Mouse (Mus musculus): ENCODE measurements at regions not wholly inside any gene's neighbourhood (a gene's known extent, or its start where the extent isn't known, plus 50 kb on each side); places are given as distances from the start of the nearest gene placed in this dataset. TPM values are rescaled to one million over a fixed set of nuclear protein-coding genes. Genes with fewer than 3 reads are reported as not detected.
"Not testable (repeated sequence)": the region's sequence is repeated elsewhere in the genome, so short reads cannot be mapped to it uniquely, and the experiment has no call there.

DNA sequence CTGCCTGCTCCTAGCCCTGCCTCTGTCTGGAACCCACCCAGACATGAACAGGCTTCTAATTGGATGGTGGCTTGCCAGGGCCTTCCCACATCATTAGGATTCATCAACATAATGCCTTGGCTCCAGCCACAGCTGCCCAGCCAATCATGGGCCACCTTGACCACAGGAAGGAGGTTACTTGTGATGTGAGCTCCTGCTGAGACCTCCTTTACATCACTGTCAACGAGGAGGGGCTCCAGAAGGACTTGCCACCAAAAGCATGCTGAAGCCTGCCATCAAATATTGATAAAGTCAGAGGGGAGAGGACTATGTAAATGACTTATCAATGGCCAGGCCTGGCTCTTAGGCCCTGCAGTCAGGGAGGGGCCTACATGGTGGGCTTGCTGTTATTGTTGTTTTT lies 175.6 kb downstream of the Map1s start:
- intact Hi-C loops (cut with DNase I); DNase-seq (ENCODE audit: low spot score in 2 of 2): not testable (repeated sequence)

DNA sequence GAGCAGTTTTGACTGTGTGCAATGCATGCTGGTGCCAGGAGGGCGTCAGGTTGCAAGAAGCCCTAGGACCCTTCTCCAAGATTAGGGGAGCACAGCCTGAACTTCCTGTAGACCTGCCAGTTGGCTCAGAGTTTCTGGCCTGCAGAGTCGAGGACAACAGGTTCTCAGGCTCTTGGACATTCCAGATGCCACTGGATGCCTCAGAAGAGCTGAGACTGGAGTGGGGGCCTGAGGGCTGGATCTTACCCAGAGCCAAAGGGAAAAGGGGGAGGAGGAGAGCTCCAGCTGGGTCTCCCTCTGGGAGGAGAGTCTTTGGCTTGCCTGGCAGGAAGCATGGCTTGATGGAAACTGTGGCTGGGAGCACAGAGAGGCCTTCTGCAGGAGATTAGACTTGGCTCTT lies 145.4 kb upstream of the Myo9b start:
- intact Hi-C loops (cut with DNase I); DNase-seq (ENCODE audit: low spot score in 2 of 2): not testable (repeated sequence)

DNA sequence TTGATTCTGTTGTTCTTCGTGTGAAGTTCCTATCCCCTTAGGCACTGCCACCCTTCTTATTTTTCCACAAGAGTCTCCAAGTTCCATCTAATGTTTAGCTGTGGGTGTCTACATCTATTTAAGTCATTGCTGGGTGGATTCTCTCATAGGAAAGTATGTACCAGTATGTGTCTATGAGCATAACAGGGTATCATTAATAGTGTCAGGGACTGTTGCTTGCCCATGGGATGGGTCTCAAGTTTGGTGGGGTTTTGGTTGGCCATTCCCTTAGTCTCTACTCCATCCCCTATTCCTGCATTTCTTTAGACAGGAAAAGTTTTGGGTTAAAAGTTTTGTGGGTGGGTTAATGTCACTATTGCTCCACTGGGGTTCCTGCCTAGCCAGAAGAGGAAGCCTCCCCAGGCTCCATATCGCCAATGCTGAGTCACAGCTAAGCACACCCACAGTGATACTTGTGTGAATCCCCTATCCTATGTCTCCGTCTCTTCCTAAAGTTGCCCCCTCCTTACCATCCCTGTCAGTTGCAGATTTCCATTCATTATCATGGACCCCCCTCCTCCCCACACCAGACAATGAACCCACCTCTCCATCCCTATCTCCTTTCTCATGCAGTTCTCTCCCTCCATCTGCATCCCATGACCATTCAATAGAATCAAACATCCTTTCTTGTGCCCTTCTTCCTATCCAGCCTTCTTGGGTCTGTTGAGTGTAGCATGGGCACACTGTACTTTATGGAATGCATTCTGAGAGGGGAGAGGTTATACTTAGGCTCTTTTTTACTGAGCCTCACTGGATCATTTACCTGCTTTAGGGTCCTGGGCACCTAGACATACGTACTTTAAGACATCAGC lies 141.9 kb upstream of the Myo9b start:
- intact Hi-C loops (cut with DNase I) = loop anchor here (5.0 kb wide), 1 partner anchor 672 kb away; no protein-coding TSS in a partner anchor

GRCm38 (mm10) chr8:71131327-71132089 lies 141.0 kb upstream of the Myo9b start:
- intact Hi-C loops (cut with DNase I) = loop anchor here (5.0 kb wide), 1 partner anchor 671 kb away; no protein-coding TSS in a partner anchor
- DNase-seq (ENCODE audit: low spot score in 2 of 2) = no peak

More for the DNA sequence above, 141.9 kb upstream of the Myo9b start:
- no peak for DNase-seq (ENCODE audit: low spot score in 2 of 2)

- not testable (repeated sequence) for DNase-seq (ENCODE audit: low spot score in 2 of 2)
Observed at GRCm38 (mm10) chr8:71132898-71133297, 139.6 kb upstream of the Myo9b start.

DNA sequence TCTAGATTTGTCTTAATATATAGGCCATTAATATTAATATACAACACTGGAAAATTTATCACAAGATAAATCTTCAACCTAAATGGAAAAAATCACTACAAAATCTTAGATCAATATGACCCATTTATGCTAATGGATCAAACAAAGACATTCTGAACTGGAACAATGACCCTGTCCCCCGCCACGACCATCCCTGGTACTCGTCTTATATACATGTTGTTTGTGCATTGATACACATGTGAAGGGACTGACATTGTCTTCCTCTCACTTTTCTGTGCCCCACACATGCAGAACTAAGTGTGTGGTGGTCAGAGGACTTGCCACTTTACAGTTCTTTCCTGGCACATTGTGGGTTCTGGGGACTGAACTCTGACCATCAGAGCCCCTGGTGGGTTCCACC lies 135.4 kb upstream of the Myo9b start:
- intact Hi-C loops (cut with DNase I) = not testable (repeated sequence)

More at GRCm38 (mm10) chr8:71132898-71133297, 139.6 kb upstream of the Myo9b start:
- intact Hi-C loops (cut with DNase I) = loop anchor here (5.0 kb wide), 1 partner anchor 669 kb away; no protein-coding TSS in a partner anchor

DNA sequence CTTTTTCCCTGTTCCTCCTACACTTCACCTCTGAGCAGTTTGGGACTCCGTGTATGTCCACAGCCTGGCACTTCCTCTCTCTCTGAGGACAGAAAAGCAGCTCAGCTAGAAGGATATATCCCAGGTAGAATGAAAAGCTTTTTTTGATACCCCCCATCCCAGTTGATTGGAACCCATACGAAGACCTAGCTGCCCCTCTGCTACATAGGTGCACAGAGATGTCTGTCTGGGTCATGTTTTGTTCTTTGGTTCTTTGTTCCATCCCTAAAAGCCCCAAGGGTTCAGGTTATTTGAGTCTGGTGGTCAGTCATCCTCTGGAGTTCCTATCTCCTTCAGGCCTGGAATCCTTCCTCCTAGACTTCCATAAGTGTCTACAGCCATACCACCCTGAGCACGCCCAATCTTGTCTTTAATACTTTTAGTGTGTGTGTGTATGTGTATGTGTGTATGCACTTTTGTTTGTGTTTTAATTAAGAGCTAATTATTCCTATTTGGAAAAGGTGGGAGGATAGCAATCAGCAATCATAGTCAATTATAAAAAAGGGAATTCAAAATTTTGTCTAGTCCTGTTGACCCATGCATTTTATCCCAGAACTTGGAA lies 130.0 kb upstream of the Myo9b start:
- DNase-seq (ENCODE audit: low spot score in 2 of 2); intact Hi-C loops (cut with DNase I): not testable (repeated sequence)

More for the DNA sequence above, 135.4 kb upstream of the Myo9b start:
- not testable (repeated sequence) for DNase-seq (ENCODE audit: low spot score in 2 of 2)

DNA sequence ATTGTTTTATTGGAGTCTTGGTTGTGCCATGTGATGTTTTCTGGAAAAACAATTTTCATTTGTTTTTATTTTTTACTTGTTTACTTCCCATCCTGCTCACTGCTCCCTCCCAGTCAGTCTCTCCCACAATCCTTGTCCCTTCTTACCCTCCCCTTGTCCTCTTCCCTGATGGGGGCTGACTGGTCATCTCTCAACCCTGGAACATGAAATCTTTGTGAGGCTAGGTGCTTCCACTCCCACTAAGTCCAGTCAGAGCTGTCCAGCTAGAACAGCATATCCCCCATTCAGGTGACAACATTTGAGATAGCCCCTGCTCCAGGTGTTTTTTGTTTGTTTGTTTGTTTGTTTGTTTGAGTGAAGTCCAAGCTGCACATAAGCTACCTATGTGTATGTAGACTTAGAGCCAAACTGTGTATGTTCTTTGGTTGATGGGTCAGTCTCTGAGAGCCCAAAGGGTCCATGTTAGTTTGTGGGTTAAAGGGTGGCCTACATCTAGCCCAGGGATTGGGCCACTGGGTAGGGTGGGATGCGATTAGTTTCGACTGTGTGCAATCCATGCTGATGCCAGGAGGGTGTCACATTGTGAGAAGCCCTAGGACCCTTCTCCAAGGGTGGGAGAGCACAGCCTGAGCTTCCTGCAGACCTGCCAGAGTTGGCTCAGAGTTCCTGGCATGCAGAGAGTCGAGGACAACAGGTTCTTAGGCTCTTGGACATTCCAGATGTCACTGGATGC lies 100.9 kb upstream of the Myo9b start:
- intact Hi-C loops (cut with DNase I); DNase-seq (ENCODE audit: low spot score in 2 of 2): not testable (repeated sequence)

DNA sequence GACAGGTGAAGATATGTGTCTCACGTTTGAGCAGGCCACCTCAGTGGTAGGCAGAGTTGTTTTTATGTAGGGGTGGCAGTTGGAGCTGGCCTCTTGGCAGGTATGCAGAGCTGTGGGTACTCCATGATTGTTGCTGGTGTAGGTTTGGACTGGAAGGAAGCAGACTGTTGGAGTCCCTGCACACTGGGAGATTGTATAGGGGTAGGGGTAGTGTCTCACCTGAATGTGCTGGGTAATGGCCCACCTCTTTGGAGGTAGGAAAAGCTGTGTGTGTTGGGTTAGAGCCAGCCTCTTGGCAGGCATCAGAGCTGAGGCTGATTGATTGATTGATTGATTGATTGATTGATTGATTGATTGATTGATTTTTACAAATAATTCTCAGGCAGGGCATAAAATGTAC lies 79.6 kb upstream of the Myo9b start:
- DNase-seq (ENCODE audit: low spot score in 2 of 2); intact Hi-C loops (cut with DNase I): not testable (repeated sequence)

DNA sequence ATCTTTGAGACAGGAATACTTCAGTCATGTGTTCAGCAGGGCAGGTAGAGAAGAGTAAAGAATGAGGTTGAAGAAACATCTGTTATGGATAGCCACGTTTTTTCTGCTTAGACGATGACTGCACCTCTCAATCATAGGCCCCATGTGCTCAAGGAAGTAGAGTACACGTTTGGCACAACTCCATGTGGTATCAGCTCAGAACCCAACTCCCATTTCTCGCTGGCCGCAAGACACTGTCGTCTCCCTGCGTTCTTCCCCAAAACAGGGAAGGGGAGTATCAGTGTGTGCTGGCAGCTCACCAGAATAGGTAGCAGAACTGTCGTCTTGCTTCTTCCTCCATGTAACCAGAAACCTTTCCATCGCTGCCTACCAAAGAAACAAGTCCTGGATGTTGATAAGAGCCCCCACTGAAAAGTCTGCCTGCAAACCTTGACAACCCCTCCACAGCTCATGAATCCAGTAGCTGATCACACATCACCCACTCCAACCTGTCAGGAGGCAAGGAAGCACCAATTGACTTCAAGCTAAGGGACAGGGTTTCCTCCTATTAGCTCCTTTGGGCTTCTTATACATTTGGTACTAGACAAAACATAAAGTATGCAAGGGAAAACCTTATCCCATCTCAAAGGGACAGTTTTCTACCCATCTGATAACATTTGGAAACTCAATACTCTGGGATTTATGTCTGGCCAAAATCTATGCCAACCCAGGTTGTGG lies 77.3 kb upstream of the Myo9b start:
- DNase-seq (ENCODE audit: low spot score in 2 of 2); intact Hi-C loops (cut with DNase I): not testable (repeated sequence)

Small RNA genes in the stretch of these regions (microRNA-seq; reads per million reads assigned to microRNA genes)
- gene Gm27628 = not detected
